Mouse (Mus musculus): ENCODE results near the gene Ccng2. TPM values are rescaled to one million over a fixed set of nuclear protein-coding genes. Genes with fewer than 3 reads are reported as not detected.

The Ccng2 gene
- polyA plus RNA-seq, 1 experiment from 2014 or later = 21.0 TPM

GRCm38 (mm10) chr5:93256820-93257405 lies 10.1 kb upstream of the Ccng2 start:
- ATAC-seq (ENCODE audit: low read depth) = no peak
- no peak overlapping the region for H3K4me2 ChIP-seq (ENCODE audit: low read depth, low read length)
- no peak overlapping the region for H3K27ac ChIP-seq (ENCODE audit: low read length)

GRCm38 (mm10) chr5:93259349-93259748 lies 7.7 kb upstream of the Ccng2 start:
- H3K4me2 ChIP-seq (ENCODE audit: low read depth, low read length) = no peak overlapping the region
- H3K9ac ChIP-seq (ENCODE audit: low read depth, low read length) = no peak overlapping the region
- no peaks in the 10 kb centered on the region for H3K27me3 ChIP-seq (ENCODE audit: control insufficient read depth, insufficient read depth, low read depth, low read length)
- no peak overlapping the region for H3K27ac ChIP-seq (ENCODE audit: low read length)
- no peaks in the 10 kb centered on the region for H3K36me3 ChIP-seq (ENCODE audit: control insufficient read depth, insufficient read depth)
- no peaks in the 10 kb centered on the region for H3K9me3 ChIP-seq (replicated peaks; ENCODE audit: control insufficient read depth, low read length)
- no peak for ATAC-seq (ENCODE audit: low read depth)
- H3K4me1 ChIP-seq (ENCODE audit: control insufficient read depth, low read depth, low read length) = peaks cover 3% of the 10 kb centered on the region
- H3K4me3 ChIP-seq (ENCODE audit: low read depth, low read length) = no peak overlapping the region

More at GRCm38 (mm10) chr5:93256820-93257405, 10.1 kb upstream of the Ccng2 start:
- Histone ChIP-seq H3K4me1 (ENCODE audit: control insufficient read depth, low read depth, low read length) (no peaks in the 10 kb centered on the region), H3K4me3 (ENCODE audit: low read depth, low read length) (no peak overlapping the region), H3K9me3 (replicated peaks; ENCODE audit: control insufficient read depth, low read length) (no peaks in the 10 kb centered on the region), H3K9ac (ENCODE audit: low read depth, low read length) (no peak overlapping the region), H3K36me3 (ENCODE audit: control insufficient read depth, insufficient read depth) (no peaks in the 10 kb centered on the region), H3K27me3 (ENCODE audit: control insufficient read depth, insufficient read depth, low read depth, low read length) (no peaks in the 10 kb centered on the region)

- no peak overlapping the region for H3K4me3 ChIP-seq (ENCODE audit: low read depth, low read length)
- H3K27ac ChIP-seq (ENCODE audit: low read length) = no peak overlapping the region
- H3K9ac ChIP-seq (ENCODE audit: low read depth, low read length) = no peak overlapping the region
- WGBS (ENCODE audit: insufficient replicate concordance) = 39% methylated on average over 3 of the region's 3 CpGs
- H3K27me3 ChIP-seq (ENCODE audit: control insufficient read depth, insufficient read depth, low read depth, low read length) = no peaks in the 10 kb centered on the region; the same call in 1 of the 2 replicates
- no peaks in the 10 kb centered on the region for H3K9me3 ChIP-seq (replicated peaks; ENCODE audit: control insufficient read depth, low read length)
- no peak for ATAC-seq (ENCODE audit: low read depth)
- no peak overlapping the region for H3K4me2 ChIP-seq (ENCODE audit: low read depth, low read length)
- H3K36me3 ChIP-seq (ENCODE audit: control insufficient read depth, insufficient read depth) = no peaks in the 10 kb centered on the region
- peaks cover 13% of the 10 kb centered on the region for H3K4me1 ChIP-seq (ENCODE audit: control insufficient read depth, low read depth, low read length)
Observed at GRCm38 (mm10) chr5:93260983-93261382, 6.1 kb upstream of the Ccng2 start.

- Histone ChIP-seq H3K4me1 (ENCODE audit: control insufficient read depth, low read depth, low read length) (peaks cover 15% of the 10 kb centered on the region), H3K27me3 (ENCODE audit: control insufficient read depth, insufficient read depth, low read depth, low read length) (no peaks in the 10 kb centered on the region; the same call in 1 of the 2 replicates), H3K9ac (ENCODE audit: low read depth, low read length) (no peak overlapping the region), H3K36me3 (ENCODE audit: control insufficient read depth, insufficient read depth) (no peaks in the 10 kb centered on the region), H3K9me3 (replicated peaks; ENCODE audit: control insufficient read depth, low read length) (no peaks in the 10 kb centered on the region), H3K4me2 (ENCODE audit: low read depth, low read length) (no peak overlapping the region), H3K27ac (ENCODE audit: low read length) (no peak overlapping the region), H3K4me3 (ENCODE audit: low read depth, low read length) (no peak overlapping the region)
- ATAC-seq (ENCODE audit: low read depth) = no peak
- WGBS (ENCODE audit: insufficient replicate concordance) = 65% methylated on average over 2 of the region's 2 CpGs
Observed at GRCm38 (mm10) chr5:93262751-93263150, 4.3 kb upstream of the Ccng2 start.

- no peak overlapping the region for H3K4me2 ChIP-seq (ENCODE audit: low read depth, low read length)
- H3K4me3 ChIP-seq (ENCODE audit: low read depth, low read length) = no peak overlapping the region
- no peaks in the 10 kb centered on the region for H3K36me3 ChIP-seq (ENCODE audit: control insufficient read depth, insufficient read depth)
- no peaks in the 10 kb centered on the region; the same call in 1 of the 2 replicates for H3K27me3 ChIP-seq (ENCODE audit: control insufficient read depth, insufficient read depth, low read depth, low read length)
- no peak overlapping the region for H3K9ac ChIP-seq (ENCODE audit: low read depth, low read length)
- H3K27ac ChIP-seq (ENCODE audit: low read length) = no peak overlapping the region
- WGBS (ENCODE audit: insufficient replicate concordance) = 50% methylated on average over 6 of the region's 6 CpGs
- no peak for ATAC-seq (ENCODE audit: low read depth)
- H3K4me1 ChIP-seq (ENCODE audit: control insufficient read depth, low read depth, low read length) = peaks cover 15% of the 10 kb centered on the region
- H3K9me3 ChIP-seq (replicated peaks; ENCODE audit: control insufficient read depth, low read length) = no peaks in the 10 kb centered on the region
Observed at GRCm38 (mm10) chr5:93263396-93264075, 3.5 kb upstream of the Ccng2 start.

GRCm38 (mm10) chr5:93264136-93264700 lies 2.8 kb upstream of the Ccng2 start:
- peaks cover 15% of the 10 kb centered on the region for H3K4me1 ChIP-seq (ENCODE audit: control insufficient read depth, low read depth, low read length)
- no peak overlapping the region for H3K9ac ChIP-seq (ENCODE audit: low read depth, low read length)
- H3K36me3 ChIP-seq (ENCODE audit: control insufficient read depth, insufficient read depth) = no peaks in the 10 kb centered on the region
- no peaks in the 10 kb centered on the region for H3K9me3 ChIP-seq (replicated peaks; ENCODE audit: control insufficient read depth, low read length)
- whole genome bisulfite sequencing (ENCODE audit: insufficient replicate concordance) = 44% methylated on average over 1 of the region's 1 CpGs
- no peak for ATAC-seq (ENCODE audit: low read depth)
- H3K4me2 ChIP-seq (ENCODE audit: low read depth, low read length) = no peak overlapping the region
- no peak overlapping the region for H3K4me3 ChIP-seq (ENCODE audit: low read depth, low read length)
- H3K27ac ChIP-seq (ENCODE audit: low read length) = no peak overlapping the region
- no peaks in the 10 kb centered on the region; the same call in 1 of the 2 replicates for H3K27me3 ChIP-seq (ENCODE audit: control insufficient read depth, insufficient read depth, low read depth, low read length)

GRCm38 (mm10) chr5:93265164-93265800 lies 1.8 kb upstream of the Ccng2 start:
- 49% methylated on average over 7 of the region's 7 CpGs for WGBS (ENCODE audit: insufficient replicate concordance)
- H3K9ac ChIP-seq (ENCODE audit: low read depth, low read length) = no peak overlapping the region
- H3K27me3 ChIP-seq (ENCODE audit: control insufficient read depth, insufficient read depth, low read depth, low read length) = no peaks in the 10 kb centered on the region; the same call in 1 of the 2 replicates
- H3K4me2 ChIP-seq (ENCODE audit: low read depth, low read length) = 0 out of 2 replicates have a peak overlapping the region, but pooled peaks have one; percentile 81
- H3K4me1 ChIP-seq (ENCODE audit: control insufficient read depth, low read depth, low read length) = peaks cover 15% of the 10 kb centered on the region
- no peaks in the 10 kb centered on the region for H3K9me3 ChIP-seq (replicated peaks; ENCODE audit: control insufficient read depth, low read length)
- no peak overlapping the region for H3K4me3 ChIP-seq (ENCODE audit: low read depth, low read length)
- no peak for ATAC-seq (ENCODE audit: low read depth)
- H3K27ac ChIP-seq (ENCODE audit: low read length) = peak overlapping the region; percentile 26
- no peaks in the 10 kb centered on the region for H3K36me3 ChIP-seq (ENCODE audit: control insufficient read depth, insufficient read depth)

GRCm38 (mm10) chr5:93265801-93266580 lies 1.1 kb upstream of the Ccng2 start:
- H3K36me3 ChIP-seq (ENCODE audit: control insufficient read depth, insufficient read depth) = 0 out of 2 replicates have a peak, but pooled peaks cover 5% of the 10 kb centered on the region
- ATAC-seq (ENCODE audit: low read depth) = no peak
- H3K9me3 ChIP-seq (replicated peaks; ENCODE audit: control insufficient read depth, low read length) = no peaks in the 10 kb centered on the region
- 48% methylated on average over 13 of the region's 13 CpGs for WGBS (ENCODE audit: insufficient replicate concordance)
- peak overlapping the region; percentile 4; the same call in 1 of the 2 replicates for H3K4me3 ChIP-seq (ENCODE audit: low read depth, low read length)
- no peak overlapping the region for H3K9ac ChIP-seq (ENCODE audit: low read depth, low read length)
- H3K27ac ChIP-seq (ENCODE audit: low read length) = peak overlapping the region; percentile 42
- peaks cover 15% of the 10 kb centered on the region for H3K4me1 ChIP-seq (ENCODE audit: control insufficient read depth, low read depth, low read length)
- peak overlapping the region; percentile 81 for H3K4me2 ChIP-seq (ENCODE audit: low read depth, low read length)
- no peaks in the 10 kb centered on the region; the same call in 1 of the 2 replicates for H3K27me3 ChIP-seq (ENCODE audit: control insufficient read depth, insufficient read depth, low read depth, low read length)
